Mouse (Mus musculus) frontal cortex, postnatal 10 days (tissue): ENCODE results near the gene Ston1.

Experiments used
- DNase-seq, 2 experiments: peaks; one replicate each; pipeline ENCODE4 v3.0.0; 2022; ENCODE audit warnings: low spot score in 2 of 2, mixed read lengths in 1 of 2

Ston1 gene

DNA sequence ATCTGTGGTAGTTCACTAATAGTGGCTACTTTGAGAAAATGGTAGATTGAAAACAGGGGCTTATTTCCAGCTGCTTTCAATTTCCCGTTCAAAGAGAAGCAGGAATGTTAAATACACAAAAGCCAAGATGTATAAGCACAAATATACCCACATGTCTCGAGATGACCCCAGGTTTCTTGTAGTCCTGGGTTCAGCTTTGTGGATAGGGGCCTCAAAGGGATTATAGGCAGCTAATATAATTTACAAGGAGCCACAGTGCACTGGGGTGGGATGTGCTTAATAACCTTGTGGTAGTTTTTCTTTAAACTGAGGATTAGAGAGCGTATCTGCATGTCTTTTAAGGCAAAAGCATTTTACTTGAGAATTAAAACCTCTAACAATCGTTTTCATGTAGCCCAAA is 73.3 kb downstream of the Ston1 start:
- no peak for DNase-seq

DNA sequence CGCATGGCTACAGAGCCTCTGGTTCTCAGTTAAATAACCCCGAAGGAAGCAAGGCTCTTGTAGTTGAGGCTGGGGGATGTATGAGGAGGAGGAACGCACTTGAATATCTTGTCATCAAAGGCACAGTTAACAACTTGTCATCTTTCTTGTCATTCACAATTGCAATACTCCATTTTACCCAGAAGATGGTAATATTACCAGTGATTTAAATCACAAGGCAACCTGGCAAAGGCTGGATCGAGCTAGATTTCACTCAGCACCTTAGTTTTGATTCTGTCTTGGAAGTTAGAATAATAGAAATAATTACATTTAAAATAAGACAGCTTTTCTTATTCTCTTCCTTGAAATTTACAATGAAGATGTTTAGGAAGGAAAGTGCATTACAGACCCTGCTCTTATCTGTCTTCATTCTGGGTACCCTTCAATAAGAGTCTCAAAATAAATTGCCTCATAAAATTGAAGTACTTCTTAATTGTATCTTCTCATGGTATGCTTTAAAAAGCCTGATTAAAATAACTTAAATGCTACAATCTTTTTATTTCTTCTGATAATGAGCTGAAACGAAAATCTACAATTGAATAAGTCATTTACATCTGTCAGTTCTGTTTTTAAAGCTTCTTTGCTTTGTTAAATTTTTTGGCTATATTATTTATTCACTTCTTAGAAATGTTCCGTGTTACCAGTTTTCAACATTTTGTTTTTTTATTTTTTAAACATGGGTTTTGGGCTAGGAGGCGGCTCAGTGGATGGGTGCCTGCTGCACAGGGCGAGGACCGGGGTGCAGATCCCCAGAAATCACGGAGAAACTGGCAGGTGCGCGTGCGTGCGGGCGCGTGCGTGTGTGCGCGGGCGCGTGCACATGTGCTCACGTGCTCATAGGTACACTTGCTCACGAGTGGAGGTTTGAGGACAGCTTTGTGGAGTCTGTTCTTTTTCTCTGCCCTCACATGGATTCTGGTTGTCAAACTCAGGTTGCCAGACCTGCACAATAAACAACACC is 78.1 kb downstream of the Ston1 start:
- DNase-seq = no peak

DNA sequence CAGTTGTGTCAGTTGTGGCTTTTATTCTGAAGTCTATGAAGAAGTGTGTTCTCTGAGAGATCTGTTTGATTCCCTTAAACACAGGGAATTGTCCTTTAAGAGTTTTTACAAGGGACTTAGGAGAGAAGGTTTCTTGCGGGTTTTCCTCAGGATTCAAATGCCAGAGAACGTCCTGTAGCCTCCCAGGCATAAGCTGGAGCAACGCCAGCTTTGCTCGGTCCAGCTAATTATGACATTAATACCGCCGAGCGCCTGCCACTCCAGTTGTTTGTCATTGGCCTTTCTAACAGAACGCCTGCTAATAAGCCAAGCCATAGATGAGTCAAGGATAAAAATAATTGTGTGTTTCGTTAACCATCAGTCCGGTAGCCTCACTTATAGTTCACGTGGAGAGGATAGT is 90.7 kb downstream of the Ston1 start:
- DNase-seq = no peak

DNA sequence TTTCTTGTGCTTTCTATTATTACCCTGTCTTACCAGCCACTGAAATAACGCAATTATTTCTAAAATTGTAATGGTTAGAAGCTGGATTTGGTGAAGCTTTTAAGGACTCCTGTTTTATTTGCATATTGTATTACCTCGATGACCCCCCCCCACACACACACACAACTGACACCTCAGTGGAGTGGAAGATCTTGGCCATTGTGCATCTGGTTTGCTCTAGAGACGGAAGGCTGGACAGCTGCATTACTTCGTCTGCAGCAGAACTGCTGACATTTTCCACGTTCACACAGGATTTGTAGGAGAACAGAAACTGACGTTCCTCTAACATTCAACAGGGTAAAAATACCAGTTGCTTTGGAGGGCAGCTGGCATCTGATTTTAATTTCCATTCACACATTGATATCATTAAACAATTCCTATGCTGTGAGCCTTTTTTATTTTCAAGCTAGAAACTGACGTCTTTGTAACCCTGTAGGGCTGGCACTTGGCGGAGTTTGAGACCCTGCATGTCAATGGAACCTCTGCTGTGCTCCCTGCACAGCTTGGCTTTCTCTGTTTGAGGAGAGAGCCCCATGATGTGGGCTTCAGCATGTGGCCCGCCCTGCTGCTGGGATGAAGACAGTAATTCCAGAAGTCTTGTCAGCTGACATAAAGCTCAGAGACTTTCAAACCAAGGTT is 99.3 kb downstream of the Ston1 start:
- DNase-seq = no peak

DNA sequence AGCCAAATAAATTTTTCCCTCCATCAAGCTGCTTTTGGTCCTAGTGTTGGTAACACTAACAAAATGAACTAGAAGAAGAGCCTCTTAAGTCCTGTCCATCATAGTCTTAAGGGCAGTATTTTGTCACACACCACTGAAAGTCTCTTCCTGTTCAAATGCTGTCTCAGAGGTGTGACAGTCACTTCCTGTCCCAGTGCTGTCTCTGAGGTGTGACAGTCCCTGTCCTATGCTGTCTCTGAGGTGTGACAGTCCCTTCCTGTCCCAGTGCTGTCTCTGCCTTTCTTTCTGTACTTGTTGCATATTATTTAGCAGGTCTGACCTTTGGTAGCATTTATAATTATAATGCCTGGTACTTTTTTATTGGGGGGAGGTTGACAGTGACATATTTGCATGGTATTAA is 103.4 kb downstream of the Ston1 start:
- no peak for DNase-seq

DNA sequence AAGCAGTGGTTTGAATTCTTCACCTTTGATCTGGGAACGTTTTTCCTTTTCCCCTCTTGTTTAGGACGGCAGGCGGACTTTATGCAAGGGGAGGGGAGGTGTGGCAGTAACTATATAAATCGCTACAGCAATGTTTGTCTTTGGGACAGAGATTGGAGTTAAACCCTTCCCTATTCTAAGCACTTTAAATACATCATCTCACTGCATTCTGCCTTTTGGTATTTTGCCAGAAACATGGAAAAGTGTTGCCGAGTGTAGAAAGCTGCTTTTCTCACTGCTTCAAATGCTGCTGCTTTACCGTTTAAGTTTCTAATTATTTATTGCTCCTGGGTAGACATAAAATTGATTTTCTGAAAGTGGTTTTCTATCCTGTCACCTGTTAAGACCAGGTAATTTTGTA is 104.9 kb downstream of the Ston1 start:
- DNase-seq = no peak

DNA sequence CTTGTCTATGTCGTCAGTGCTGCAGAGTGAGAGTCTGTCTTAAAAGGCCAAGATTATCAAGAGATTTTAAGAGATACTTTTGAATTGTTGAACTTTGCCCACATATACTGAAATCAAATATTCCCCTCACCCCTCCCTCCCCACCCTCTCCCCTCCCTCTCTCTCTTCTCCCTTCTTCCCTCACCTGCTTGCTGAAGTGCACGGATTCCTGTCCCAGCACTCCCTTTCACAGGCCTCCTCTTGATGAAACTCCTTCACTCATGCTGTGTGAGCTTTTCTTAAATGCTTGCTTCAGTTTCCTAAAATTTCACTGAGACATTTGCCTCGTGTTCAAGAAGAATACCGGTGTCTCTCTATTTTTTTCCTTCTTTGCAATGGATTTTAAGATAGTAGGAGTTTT is 105.6 kb downstream of the Ston1 start:
- no peak for DNase-seq

DNA sequence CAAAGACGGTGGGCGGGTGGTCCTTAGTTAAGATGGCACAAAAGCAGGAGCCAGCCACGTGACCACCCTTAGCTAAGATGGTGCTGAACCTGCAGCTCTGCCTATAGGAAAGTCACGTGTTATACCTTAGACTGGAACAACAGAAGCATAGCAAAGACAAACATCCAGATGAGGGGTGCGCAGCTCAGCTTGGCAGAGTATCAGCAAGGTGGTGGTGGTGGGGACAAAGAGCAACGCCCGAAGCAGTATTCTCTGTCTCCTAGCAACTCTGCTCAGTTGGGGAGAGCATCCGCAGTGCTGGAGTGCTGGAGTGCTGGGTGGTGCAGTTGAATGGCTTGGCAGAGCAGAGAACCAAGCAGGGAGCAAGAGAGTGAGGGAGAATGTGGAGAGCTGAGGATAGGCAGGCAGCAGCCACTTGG is 108.8 kb downstream of the Ston1 start:
- DNase-seq = no peak
